Mouse (Mus musculus) stomach, embryonic 16.5 days (tissue): ENCODE data around the gene Col27a1. TPM values are rescaled to one million over a fixed set of nuclear protein-coding genes. Genes with fewer than 3 reads are reported as not detected.

Source experiments
- ATAC-seq: fragments of 200-750 bp; cut with Nextera tagmentation; 2 replicates; pipeline ENCODE4 v1.8.0; 2017; ENCODE audit warnings: moderate number of reproducible peaks, moderate TSS enrichment; ENCODE audit not compliant: insufficient read depth, low FRiP score
- H3K27ac ChIP-seq: fragments of 300-500 bp; sonication (generic); 2 replicates; pipeline ENCODE4 v1.5.1; 2014; ENCODE audit warnings: low read length
- H3K27me3 ChIP-seq: fragments of 300-500 bp; sonication (generic); 2 replicates; pipeline ENCODE4 v1.6.1; 2014; ENCODE audit warnings: low read length, control low read depth, mixed read lengths; ENCODE audit not compliant: control insufficient read depth, insufficient read depth
- H3K36me3 ChIP-seq: fragments of 300-500 bp; sonication (generic); 2 replicates; pipeline ENCODE4 v1.6.1; 2014; ENCODE audit warnings: low read length; ENCODE audit not compliant: control insufficient read depth, insufficient read depth
- H3K4me1 ChIP-seq: fragments of 300-500 bp; sonication (generic); 2 replicates; pipeline ENCODE4 v1.6.1; 2014; ENCODE audit warnings: low read length, control low read depth, mixed read lengths; ENCODE audit not compliant: control insufficient read depth, insufficient read depth
- H3K4me2 ChIP-seq: fragments of 300-500 bp; sonication (generic); 2 replicates; pipeline ENCODE4 v1.6.1; 2014; ENCODE audit warnings: low read depth, low read length, mixed read lengths
- H3K4me3 ChIP-seq: fragments of 300-500 bp; sonication (generic); replicated peaks from 2 replicates; pipeline ENCODE4 v1.5.1; 2014; ENCODE audit warnings: mild to moderate bottlenecking, low read length
- H3K9ac ChIP-seq: fragments of 300-500 bp; sonication (generic); 2 replicates; pipeline ENCODE4 v1.6.1; 2014; ENCODE audit warnings: low read length
- H3K9me3 ChIP-seq: fragments of 300-500 bp; sonication (generic); replicated peaks from 2 replicates; pipeline ENCODE4 v1.6.1; 2016; ENCODE audit warnings: low read length, control low read depth; ENCODE audit not compliant: control insufficient read depth
- WGBS: fragments of 180-500 bp; shearing (Covaris S2); extraction: QIAGEN DNeasy Blood & Tissue Kit; methylation state at CpG from one replicate; pipeline ENCODE4 v1.1.7; 2014; 5-methylcytosine and 5-hydroxymethylcytosine counted together
- polyA plus RNA-seq: library from polyadenylated mRNA; unstranded; fragments of >200 nt; fragmentation: Nextera tagmentation; extraction: Ambion mirVana; gene quantifications from 2 replicates; pipeline ENCODE4 v1.2.1, GENCODE M21; 2015

The Col27a1 gene
- polyA plus RNA-seq, 1 experiment from 2014 or later = 13.3 TPM

DNA sequence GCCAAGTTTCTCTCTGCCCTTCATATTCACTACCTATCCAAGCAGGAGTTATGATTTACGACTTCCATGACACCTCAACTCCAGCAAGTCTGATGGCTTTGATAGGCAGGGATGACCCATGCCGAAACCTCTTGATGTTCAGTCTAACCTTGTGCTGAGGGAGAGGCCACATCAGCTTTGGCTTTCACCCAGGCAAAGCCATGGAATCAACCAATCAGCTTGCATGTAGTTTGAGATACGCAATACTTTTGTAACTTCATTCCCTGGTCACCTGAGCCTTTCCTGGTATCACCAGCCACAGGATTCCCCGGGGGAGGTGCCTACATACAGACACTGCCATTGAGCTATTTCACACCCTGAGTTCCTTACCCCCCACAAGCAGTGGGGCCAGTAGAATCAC lies 132.9 kb downstream of the Col27a1 start:
- Histone ChIP-seq H3K4me3 (no peak overlapping the region), H3K36me3 (no peaks in the 10 kb centered on the region), H3K9ac (no peak overlapping the region), H3K27me3 (no peaks in the 10 kb centered on the region), H3K9me3 (no peaks in the 10 kb centered on the region), H3K4me1 (0 out of 2 replicates have a peak, but pooled peaks cover 7% of the 10 kb centered on the region), H3K27ac (no peak overlapping the region), H3K4me2 (no peak overlapping the region)
- ATAC-seq = no peak
- 83% methylated on average over 4 of the region's 4 CpGs for WGBS

DNA sequence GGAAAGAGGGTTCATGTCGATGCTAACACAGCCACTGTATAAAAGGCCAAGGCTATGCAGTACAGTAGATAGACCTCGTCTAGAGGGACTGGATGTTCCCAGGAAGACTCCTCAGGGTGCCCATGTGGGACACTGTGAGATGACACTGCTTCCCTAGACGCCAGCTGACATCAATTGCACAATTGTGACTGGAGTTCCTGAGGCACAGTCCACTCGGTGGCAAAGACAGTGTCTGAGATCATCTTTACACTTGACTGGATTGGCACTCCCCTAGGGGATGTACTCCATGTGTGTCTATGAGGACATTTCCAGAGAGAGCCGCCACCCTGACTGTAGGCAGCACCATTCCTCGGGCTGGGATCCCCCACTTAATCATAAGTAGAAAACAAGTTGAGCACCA lies 134.7 kb downstream of the Col27a1 start:
- Histone ChIP-seq H3K27me3 (no peaks in the 10 kb centered on the region), H3K9ac (no peak overlapping the region), H3K27ac (no peak overlapping the region), H3K36me3 (no peaks in the 10 kb centered on the region), H3K4me1 (0 out of 2 replicates have a peak, but pooled peaks cover 7% of the 10 kb centered on the region), H3K4me3 (no peak overlapping the region), H3K9me3 (no peaks in the 10 kb centered on the region), H3K4me2 (no peak overlapping the region)
- ATAC-seq = no peak
- WGBS = 65% methylated on average over 6 of the region's 6 CpGs

DNA sequence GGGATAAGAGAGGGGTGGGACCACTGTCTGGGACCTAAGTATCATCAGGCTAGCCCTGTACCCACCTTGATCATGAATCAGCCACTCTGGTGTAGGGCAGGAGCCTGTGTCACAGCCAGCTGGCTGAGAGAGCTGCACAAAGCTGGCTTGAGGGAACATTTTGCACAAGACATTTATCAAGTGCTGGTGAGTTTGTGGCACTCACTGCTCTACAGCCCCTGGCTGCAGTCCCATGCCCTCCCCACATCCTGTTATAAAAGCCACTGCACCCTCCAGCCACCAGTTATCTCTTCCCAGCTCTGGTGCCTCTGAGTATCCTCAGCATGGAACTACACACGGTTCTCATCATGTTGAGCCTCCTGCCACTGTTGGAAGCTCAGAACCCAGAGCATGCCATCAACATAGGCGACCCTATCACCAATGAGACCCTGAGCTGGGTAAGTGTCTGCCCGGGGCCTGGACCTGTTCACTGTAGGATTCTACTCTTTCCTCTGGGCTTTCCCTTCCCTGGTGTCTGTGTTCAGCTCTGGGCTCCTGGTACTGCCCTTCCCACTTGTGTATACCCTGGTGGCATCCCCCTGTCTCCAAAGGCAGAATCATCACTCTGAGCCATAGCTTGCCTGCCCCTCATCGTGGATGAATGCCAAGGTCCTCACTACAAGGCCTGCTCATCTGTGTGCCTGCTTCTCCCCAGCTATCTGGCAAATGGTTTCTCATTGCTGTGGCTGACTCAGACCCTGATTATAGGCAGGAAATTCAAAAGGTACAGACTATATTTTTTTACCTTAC lies 142.3 kb downstream of the Col27a1 start, which contains the start of gene Orm3:
Gene Orm3, plus strand, starts transcription at position 286 of the 789 bp plus-strand sequence.
- 73% methylated on average over 4 of the region's 4 CpGs for WGBS
- no peaks in the 10 kb centered on the region for H3K27me3 ChIP-seq
- no peak within 1 kb of the TSS for H3K9ac ChIP-seq
- H3K9me3 ChIP-seq = no peaks in the 10 kb centered on the region
- H3K4me1 ChIP-seq = no peaks in the 10 kb centered on the region
- ATAC-seq = no peak; the same call in 1 of the 2 replicates
- no peaks in the 10 kb centered on the region for H3K36me3 ChIP-seq
- H3K27ac ChIP-seq = peak within 1 kb of the TSS; percentile 5; the same call in 1 of the 2 replicates
- no peak within 1 kb of the TSS for H3K4me3 ChIP-seq
- no peak within 1 kb of the TSS for H3K4me2 ChIP-seq

DNA sequence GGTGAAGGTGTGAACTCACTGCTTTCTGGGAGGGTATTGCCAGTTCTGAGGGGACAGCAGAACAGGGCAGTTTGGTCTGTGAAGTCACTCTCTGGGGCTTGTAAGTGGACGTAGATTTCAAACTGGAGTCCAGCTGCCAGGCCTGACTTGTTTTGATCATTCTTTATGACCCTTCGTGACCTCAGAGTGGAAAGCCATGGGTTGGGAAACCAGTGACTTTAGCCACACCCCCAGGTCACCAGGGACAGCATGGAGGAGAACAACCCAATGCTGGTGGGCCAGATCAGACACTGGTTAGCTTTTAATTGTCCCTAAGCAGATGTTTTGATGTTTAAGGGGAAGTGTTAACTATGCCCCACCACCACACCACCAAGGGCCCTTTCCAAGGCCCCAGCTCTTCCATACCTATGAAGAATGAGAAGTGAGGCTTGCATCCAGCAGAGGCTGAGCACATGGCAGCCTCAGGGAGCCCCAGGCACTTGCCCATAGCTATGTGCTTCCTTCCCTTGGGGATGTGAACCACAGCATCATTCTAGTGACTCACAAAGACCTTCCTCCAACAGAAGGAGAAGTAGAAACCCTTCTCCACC lies 143.3 kb downstream of the Col27a1 start:
- no peak overlapping the region for H3K4me2 ChIP-seq
- no peak overlapping the region for H3K9ac ChIP-seq
- H3K4me1 ChIP-seq = no peaks in the 10 kb centered on the region
- no peaks in the 10 kb centered on the region for H3K36me3 ChIP-seq
- no peaks in the 10 kb centered on the region for H3K9me3 ChIP-seq
- no peak overlapping the region for H3K4me3 ChIP-seq
- ATAC-seq = no peak
- H3K27me3 ChIP-seq = no peaks in the 10 kb centered on the region
- H3K27ac ChIP-seq = no peak overlapping the region
- 53% methylated on average over 2 of the region's 2 CpGs for WGBS

DNA sequence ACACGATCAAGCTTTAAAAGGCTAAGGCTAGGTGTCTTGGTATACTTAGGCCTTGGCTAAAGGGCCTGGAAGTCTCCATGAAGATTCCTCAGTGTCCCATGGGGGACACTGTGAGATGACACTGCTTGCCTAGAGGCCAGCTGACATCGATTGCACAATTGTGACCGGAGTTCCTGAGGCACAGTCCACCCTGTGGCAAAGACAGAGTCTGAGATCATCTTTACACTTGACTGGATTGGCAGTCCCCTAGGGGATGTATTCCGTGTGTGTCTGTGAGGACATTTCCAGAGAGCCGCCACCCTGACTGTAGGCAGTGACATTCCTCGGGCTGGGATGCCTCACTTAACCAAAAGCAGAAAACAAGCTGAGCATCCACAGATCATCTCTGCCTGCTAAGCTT lies 146.1 kb downstream of the Col27a1 start:
- no peak for ATAC-seq
- Histone ChIP-seq H3K9ac (no peak overlapping the region), H3K27ac (no peak overlapping the region), H3K4me2 (no peak overlapping the region), H3K4me1 (no peaks in the 10 kb centered on the region), H3K27me3 (no peaks in the 10 kb centered on the region), H3K9me3 (no peaks in the 10 kb centered on the region), H3K36me3 (no peaks in the 10 kb centered on the region), H3K4me3 (no peak overlapping the region)
- 86% methylated on average over 6 of the region's 6 CpGs for WGBS

DNA sequence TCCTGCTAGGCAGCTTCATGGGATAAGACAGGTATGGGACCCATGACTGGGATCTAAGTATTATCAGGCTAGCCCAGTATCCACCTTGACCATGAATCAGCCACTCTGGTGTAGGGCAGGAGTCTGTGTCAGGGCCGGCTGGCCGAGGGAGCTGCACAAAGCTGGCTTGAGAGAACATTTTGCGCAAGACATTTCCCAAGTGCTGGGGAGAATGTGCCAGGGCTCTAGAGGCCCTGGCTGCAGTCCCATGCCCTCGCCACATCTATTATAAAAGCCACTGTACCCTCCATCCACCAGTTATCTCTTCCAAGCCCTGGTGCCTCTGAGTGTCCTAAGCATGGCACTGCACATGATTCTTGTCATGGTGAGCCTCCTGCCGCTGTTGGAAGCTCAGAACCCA lies 148.3 kb downstream of the Col27a1 start, which contains the start of gene Orm2:
Gene Orm2, plus strand, starts transcription at position 300 of the 400 bp plus-strand sequence.
- Histone ChIP-seq H3K4me3 (no peak within 1 kb of the TSS), H3K27me3 (no peaks in the 10 kb centered on the region), H3K4me1 (no peaks in the 10 kb centered on the region), H3K27ac (no peak within 1 kb of the TSS), H3K36me3 (no peaks in the 10 kb centered on the region), H3K9me3 (no peaks in the 10 kb centered on the region), H3K4me2 (no peak within 1 kb of the TSS), H3K9ac (no peak within 1 kb of the TSS)
- WGBS = 88% methylated on average over 5 of the region's 5 CpGs
- ATAC-seq = no peak

GRCm38 (mm10) chr4:63368577-63368976 lies 154.8 kb downstream of the Col27a1 start:
- Histone ChIP-seq H3K4me2 (no peak overlapping the region), H3K36me3 (no peaks in the 10 kb centered on the region; the same call in 1 of the 2 replicates), H3K4me1 (no peaks in the 10 kb centered on the region), H3K27me3 (no peaks in the 10 kb centered on the region), H3K4me3 (no peak overlapping the region), H3K9me3 (no peaks in the 10 kb centered on the region), H3K27ac (no peak overlapping the region), H3K9ac (no peak overlapping the region)
- WGBS = 16% methylated on average over 4 of the region's 4 CpGs
- peak; percentile 70 for ATAC-seq

DNA sequence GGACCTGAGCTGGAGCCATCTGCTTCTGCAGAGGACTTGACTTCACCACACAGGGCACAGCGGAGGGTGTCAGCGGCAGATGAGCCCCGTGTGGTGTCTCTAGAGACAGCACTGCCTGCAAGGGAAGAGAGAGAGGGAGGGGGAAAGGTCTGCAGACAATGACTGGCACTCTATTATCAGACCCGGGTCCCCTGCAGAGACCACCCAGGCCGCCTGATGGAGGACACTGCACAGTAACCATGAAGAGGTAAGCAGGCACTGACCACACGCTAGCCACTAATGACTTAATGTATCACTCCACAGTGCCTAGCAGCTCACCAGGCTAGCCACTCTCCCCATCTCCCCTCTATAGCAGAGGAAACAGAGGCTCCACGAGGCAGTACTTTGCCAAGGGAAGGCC lies 157.1 kb downstream of the Col27a1 start:
- H3K36me3 ChIP-seq = no peaks in the 10 kb centered on the region; the same call in none of the 2 replicates
- H3K9ac ChIP-seq = no peak overlapping the region
- no peak overlapping the region for H3K27ac ChIP-seq
- 63% methylated on average over 7 of the region's 7 CpGs for WGBS
- peaks cover 14% of the 10 kb centered on the region for H3K4me1 ChIP-seq
- H3K4me2 ChIP-seq = no peak overlapping the region
- H3K4me3 ChIP-seq = no peak overlapping the region
- no peaks in the 10 kb centered on the region for H3K9me3 ChIP-seq
- ATAC-seq = no peak
- H3K27me3 ChIP-seq = no peaks in the 10 kb centered on the region

GRCm38 (mm10) chr4:63371890-63372289 lies 158.1 kb downstream of the Col27a1 start:
- Histone ChIP-seq H3K4me1 (peaks cover 14% of the 10 kb centered on the region), H3K4me3 (no peak overlapping the region), H3K27me3 (no peaks in the 10 kb centered on the region), H3K9ac (no peak overlapping the region), H3K27ac (no peak overlapping the region), H3K36me3 (no peaks in the 10 kb centered on the region; the same call in none of the 2 replicates), H3K4me2 (no peak overlapping the region), H3K9me3 (no peaks in the 10 kb centered on the region)
- ATAC-seq = no peak
- WGBS = 58% methylated on average over 3 of the region's 3 CpGs
